Mouse (Mus musculus): ENCODE data around the gene Tada1. TPM values are rescaled to one million over a fixed set of nuclear protein-coding genes. Genes with fewer than 3 reads are reported as not detected.
A peak's percentile ranks its signal among the peaks of the same experiment; 100 is the strongest.

Tada1 gene
- polyA plus RNA-seq, 1 experiment from 2014 or later = 101 TPM

GRCm38 (mm10) chr1:166429053-166429452, 50.2 kb downstream of the Tada1 start:
- 0 out of 2 replicates have a peak, but pooled peaks have one; percentile 67 for ATAC-seq (replicated peaks)

DNA sequence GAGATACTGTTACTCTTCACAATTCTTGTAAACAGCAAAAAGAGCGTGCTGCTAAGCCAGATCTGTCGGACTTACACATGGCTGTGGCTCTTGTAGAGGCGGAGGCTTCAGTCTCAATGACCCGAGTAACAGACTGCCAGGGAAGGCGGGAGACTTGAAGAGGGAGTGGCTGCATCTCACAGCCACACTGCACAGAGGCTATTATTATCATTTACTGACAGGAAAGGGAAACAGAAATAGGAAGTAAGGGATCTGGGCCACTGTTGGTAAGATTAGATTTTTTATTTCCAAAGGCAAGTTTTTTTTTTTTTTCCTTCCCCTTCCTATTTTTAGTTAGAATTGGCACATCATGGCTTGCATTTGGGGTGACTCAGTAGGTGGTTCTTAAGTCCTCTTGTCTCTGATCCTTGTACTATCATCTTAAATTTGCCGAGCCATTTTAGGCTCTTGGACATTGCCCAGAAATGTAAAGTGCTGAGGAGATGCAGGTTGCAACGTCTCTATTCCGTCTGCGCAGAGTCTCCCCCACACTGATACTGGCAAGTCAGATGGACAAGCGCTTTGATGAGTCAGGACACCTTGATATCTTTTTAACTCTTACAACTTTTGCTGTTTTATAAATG, 51.0 kb downstream of the Tada1 start:
- Histone ChIP-seq H3K9ac (replicated peaks) (no peak overlapping the region), H3K27ac (replicated peaks) (no peak overlapping the region), H3K27me3 (no peaks in the 10 kb centered on the region), H3K36me3 (no peaks in the 10 kb centered on the region), H3K4me1 (no peaks in the 10 kb centered on the region), H3K4me3 (no peak overlapping the region), H3K4me2 (replicated peaks) (no peak overlapping the region), H3K9me3 (no peaks in the 10 kb centered on the region)
- no peak for ATAC-seq (replicated peaks)
- 60% methylated on average over 10 of the region's 10 CpGs for WGBS

More at GRCm38 (mm10) chr1:166429053-166429452, 50.2 kb downstream of the Tada1 start:
- WGBS = 77% methylated on average over 3 of the region's 3 CpGs
- H3K4me2 ChIP-seq (replicated peaks) = no peak overlapping the region
- no peaks in the 10 kb centered on the region for H3K36me3 ChIP-seq
- no peak overlapping the region for H3K9ac ChIP-seq (replicated peaks)
- H3K4me1 ChIP-seq = no peaks in the 10 kb centered on the region
- no peaks in the 10 kb centered on the region for H3K27me3 ChIP-seq
- H3K27ac ChIP-seq (replicated peaks) = no peak overlapping the region
- H3K9me3 ChIP-seq = no peaks in the 10 kb centered on the region
- no peak overlapping the region for H3K4me3 ChIP-seq

DNA sequence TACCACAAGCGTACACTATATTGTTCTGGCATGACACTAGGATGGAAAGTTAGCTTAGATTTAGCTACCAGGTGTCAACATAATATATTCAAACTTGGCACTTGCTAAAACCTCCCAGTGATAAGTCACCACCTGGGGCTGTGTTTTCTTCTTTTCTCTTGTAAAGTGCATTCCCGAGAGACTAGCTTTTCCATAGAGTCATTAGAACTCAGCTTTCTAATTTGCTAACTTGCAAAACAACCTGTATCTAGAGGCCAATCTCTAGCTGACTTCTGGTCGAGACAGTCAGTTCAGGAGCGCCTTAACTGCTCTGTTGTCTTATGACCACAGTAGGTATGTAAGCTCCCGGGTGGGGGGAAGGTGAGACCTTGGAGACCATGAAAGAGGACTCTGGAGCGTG, 60.5 kb downstream of the Tada1 start:
- Histone ChIP-seq H3K36me3 (no peaks in the 10 kb centered on the region), H3K9me3 (no peaks in the 10 kb centered on the region), H3K9ac (replicated peaks) (no peak overlapping the region), H3K4me1 (no peaks in the 10 kb centered on the region), H3K4me3 (no peak overlapping the region), H3K27ac (replicated peaks) (no peak overlapping the region), H3K27me3 (no peaks in the 10 kb centered on the region), H3K4me2 (replicated peaks) (no peak overlapping the region)
- no peak for ATAC-seq (replicated peaks)
- 67% methylated on average over 6 of the region's 6 CpGs for WGBS

DNA sequence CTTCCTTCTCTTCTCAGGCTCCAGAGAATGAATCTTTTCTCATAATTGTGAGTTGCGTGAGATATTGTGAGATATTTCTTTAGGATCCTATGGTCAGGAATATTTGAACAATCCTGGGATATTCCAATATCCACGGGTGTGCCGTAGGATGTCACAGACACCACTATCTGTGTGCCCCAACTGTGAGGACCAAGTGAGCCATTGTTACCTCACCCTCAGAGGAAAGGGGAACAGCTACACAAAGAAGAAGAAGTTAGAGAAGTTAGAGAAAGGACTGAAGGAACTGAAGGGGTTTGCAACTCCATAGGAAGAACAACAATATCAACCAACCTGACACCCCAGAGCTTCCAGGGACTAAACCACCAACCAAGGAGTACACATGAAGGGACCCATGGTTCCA, 63.1 kb downstream of the Tada1 start:
- Histone ChIP-seq H3K4me3 (no peak overlapping the region), H3K36me3 (no peaks in the 10 kb centered on the region)

More for the DNA sequence above, 63.1 kb downstream of the Tada1 start:
- 94% methylated on average over 3 of the region's 3 CpGs for WGBS
- Histone ChIP-seq H3K4me1 (no peaks in the 10 kb centered on the region), H3K9ac (replicated peaks) (no peak overlapping the region), H3K9me3 (no peaks in the 10 kb centered on the region), H3K4me2 (replicated peaks) (no peak overlapping the region), H3K27me3 (no peaks in the 10 kb centered on the region), H3K27ac (replicated peaks) (no peak overlapping the region)
- ATAC-seq (replicated peaks) = no peak

Other genes with a start within 250 kb of the Tada1 start
- not detected in 2 replicates for gene Gpa33, start 248.9 kb upstream of the Tada1 start, polyA plus RNA-seq (2015; fragmentation: Nextera tagmentation; extraction: Ambion mirVana)
- gene Mael, start 140.3 kb upstream of the Tada1 start, polyA plus RNA-seq (2015; fragmentation: Nextera tagmentation; extraction: Ambion mirVana) = 0.11 TPM in 1 of 2 replicates, not detected in the other
- 3.5 TPM in 2 replicates for gene Ildr2, start 125.0 kb upstream of the Tada1 start, polyA plus RNA-seq (2015; fragmentation: Nextera tagmentation; extraction: Ambion mirVana)
- 41.1 and 42.0 TPM in 2 replicates for gene Pogk, start 30.8 kb downstream of the Tada1 start, polyA plus RNA-seq (2015; fragmentation: Nextera tagmentation; extraction: Ambion mirVana)
- not detected in 2 replicates for gene Gm4846, start 118.5 kb downstream of the Tada1 start, polyA plus RNA-seq (2015; fragmentation: Nextera tagmentation; extraction: Ambion mirVana)

Measured in forebrain, embryonic 15.5 days (tissue).